Mouse (Mus musculus) liver, embryonic 14.5 days (tissue): ENCODE measurements around the gene Dars. TPM values are rescaled to one million over a fixed set of nuclear protein-coding genes. Genes with fewer than 3 reads are reported as not detected.

Experiments
- ATAC-seq: fragments of 200-750 bp; cut with Nextera tagmentation; 2 replicates; pipeline ENCODE4 v1.8.0; 2017; ENCODE audit warnings: moderate number of reproducible peaks, mild to moderate bottlenecking, moderate library complexity; ENCODE audit not compliant: insufficient read depth
- DNase-seq, 3 experiments: peaks; one replicate each; pipeline ENCODE4 v3.0.0-alpha.2; 2012 to 2013; ENCODE audit warnings: low read depth in 3 of 3, low spot score in 3 of 3
- H3K27ac ChIP-seq: fragments of 300-500 bp; sonication (generic); 2 replicates; pipeline ENCODE4 v1.5.1; 2014; ENCODE audit warnings: moderate library complexity, mild to moderate bottlenecking, control low read depth, inconsistent platforms
- H3K27me3 ChIP-seq: fragments of 300-500 bp; sonication (generic); 2 replicates; pipeline ENCODE4 v1.6.1; 2014; ENCODE audit warnings: mild to moderate bottlenecking, low read length, moderate library complexity; ENCODE audit not compliant: control insufficient read depth, insufficient read depth
- H3K36me3 ChIP-seq: fragments of 300-500 bp; sonication (generic); replicated peaks from 2 replicates; pipeline ENCODE4 v1.6.1; 2014; ENCODE audit warnings: low read depth; ENCODE audit not compliant: control insufficient read depth, insufficient read depth
- H3K4me1 ChIP-seq, 2 experiments: fragments of 200-500 bp in 1 of 2; fragments of 300-500 bp in 1 of 2; sonication (generic) in 1 of 2; replicated peaks; 2 replicates each; pipeline ENCODE4 v1.6.1; 2012 to 2014; ENCODE audit warnings: antibody characterized with exemption in 1 of 2, inconsistent platforms in 1 of 2, low read length in 1 of 2; ENCODE audit not compliant: control insufficient read depth in 2 of 2, insufficient read depth in 2 of 2
- H3K4me2 ChIP-seq: fragments of 300-500 bp; sonication (generic); 2 replicates; pipeline ENCODE4 v1.6.1; 2014; ENCODE audit warnings: low read depth, mild to moderate bottlenecking, control low read depth, moderate library complexity
- H3K4me3 ChIP-seq, 2 experiments: fragments of 200-500 bp in 1 of 2; fragments of 300-500 bp in 1 of 2; sonication (generic) in 1 of 2; 2 replicates each; pipeline ENCODE4 v1.5.1; 2012 to 2014; ENCODE audit warnings: low read depth in 2 of 2, low read length in 2 of 2, mild to moderate bottlenecking in 2 of 2, control low read depth in 1 of 2, inconsistent platforms in 1 of 2, moderate library complexity in 1 of 2; ENCODE audit not compliant: insufficient read depth in 1 of 2
- H3K9ac ChIP-seq: fragments of 300-500 bp; sonication (generic); replicated peaks from 2 replicates; pipeline ENCODE4 v1.6.1; 2014; ENCODE audit warnings: mild to moderate bottlenecking, control low read depth, moderate library complexity
- H3K9me3 ChIP-seq: fragments of 300-500 bp; sonication (generic); 2 replicates; pipeline ENCODE4 v1.6.1; 2016; ENCODE audit warnings: low read length, mixed read lengths; ENCODE audit not compliant: control insufficient read depth
- CTCF ChIP-seq: IDR thresholded peaks from 2 replicates; pipeline ENCODE4 v1.5.1; 2016; ENCODE audit warnings: antibody characterized with exemption, low read depth, control low read depth
- EP300 ChIP-seq: IDR thresholded peaks from 2 replicates; pipeline ENCODE4 v1.6.1; 2016; ENCODE audit warnings: antibody characterized with exemption, low read depth
- WGBS: fragments of 180-500 bp; shearing (Covaris S2); extraction: QIAGEN DNeasy Blood & Tissue Kit; methylation state at CpG from one replicate; pipeline ENCODE4 v1.1.7; 2014; ENCODE audit not compliant: insufficient replicate concordance; 5-methylcytosine and 5-hydroxymethylcytosine counted together
- polyA plus RNA-seq, 2 experiments: library from polyadenylated mRNA; depleted of rRNA in 1 of 2; stranded (reverse) in 1 of 2; unstranded in 1 of 2; fragments of >200 nt; fragmentation: Nextera tagmentation in 1 of 2; extraction: Ambion mirVana in 1 of 2; gene quantifications; 2 replicates each; pipeline versions ENCODE4 v1.2.1 to v1.2.3; 2012 to 2014

The Dars gene
- polyA plus RNA-seq, 2 experiments: 34.8 to 62.8 TPM

- H3K27ac ChIP-seq: no peak overlapping the region
- TF ChIP-seq CTCF (no peak), EP300 (no peak)
- 42% methylated on average over 16 of the region's 16 CpGs for WGBS
- 0 out of 4 replicates have a peak, but pooled peaks cover 0 to 5% of the 10 kb centered on the region in 2 experiments for H3K4me1 ChIP-seq
- ATAC-seq: no peak
- H3K9me3 ChIP-seq: no peaks in the 10 kb centered on the region
- no peaks in the 10 kb centered on the region for H3K36me3 ChIP-seq
- no peaks in the 10 kb centered on the region for H3K27me3 ChIP-seq
- H3K9ac ChIP-seq: no peak overlapping the region
- H3K4me2 ChIP-seq: no peak overlapping the region
- DNase-seq: no peak
- no peak overlapping the region for H3K4me3 ChIP-seq
Observed at GRCm38 (mm10) chr1:128440386-128441128, 23.4 kb upstream of the Dars start.

GRCm38 (mm10) chr1:128439618-128440017 lies 22.4 kb upstream of the Dars start:
- Histone ChIP-seq H3K9ac (no peak overlapping the region), H3K9me3 (no peaks in the 10 kb centered on the region), H3K36me3 (no peaks in the 10 kb centered on the region), H3K27me3 (no peaks in the 10 kb centered on the region), H3K4me3 (no peak overlapping the region), H3K4me1 (0 out of 4 replicates have a peak, but pooled peaks cover 0 to 4% of the 10 kb centered on the region in 2 experiments), H3K4me2 (no peak overlapping the region), H3K27ac (no peak overlapping the region)
- WGBS: 78% methylated on average over 4 of the region's 4 CpGs
- DNase-seq (no peak), ATAC-seq (no peak)
- TF ChIP-seq CTCF (no peak), EP300 (no peak)

- H3K9ac ChIP-seq: no peak overlapping the region
- no peak overlapping the region for H3K27ac ChIP-seq
- WGBS: 32% methylated on average over 5 of the region's 5 CpGs
- H3K4me3 ChIP-seq: no peak overlapping the region
- no peak for DNase-seq
- ATAC-seq: no peak
- H3K9me3 ChIP-seq: no peaks in the 10 kb centered on the region
- no peak overlapping the region for H3K4me2 ChIP-seq
- TF ChIP-seq EP300: no peak
- no peaks in the 10 kb centered on the region for H3K4me1 ChIP-seq
- H3K27me3 ChIP-seq: no peaks in the 10 kb centered on the region
- no peaks in the 10 kb centered on the region for H3K36me3 ChIP-seq
Observed at GRCm38 (mm10) chr1:128438526-128438925, 21.4 kb upstream of the Dars start.

- Histone ChIP-seq H3K9ac (no peak overlapping the region), H3K4me2 (no peak overlapping the region), H3K36me3 (no peaks in the 10 kb centered on the region), H3K27ac (no peak overlapping the region), H3K4me3 (no peak overlapping the region), H3K4me1 (no peaks in the 10 kb centered on the region), H3K27me3 (no peaks in the 10 kb centered on the region), H3K9me3 (no peaks in the 10 kb centered on the region)
- TF ChIP-seq CTCF (no peak), EP300 (no peak)
- ATAC-seq (no peak), DNase-seq (no peak)
- WGBS: 45% methylated on average over 1 of the region's 1 CpGs
Observed at GRCm38 (mm10) chr1:128437276-128437675, 20.1 kb upstream of the Dars start.

- Histone ChIP-seq H3K27ac (no peak overlapping the region), H3K9me3 (no peaks in the 10 kb centered on the region), H3K4me1 (no peaks in the 10 kb centered on the region), H3K36me3 (no peaks in the 10 kb centered on the region), H3K4me2 (no peak overlapping the region), H3K27me3 (no peaks in the 10 kb centered on the region), H3K9ac (no peak overlapping the region), H3K4me3 (no peak overlapping the region)
- ATAC-seq (no peak), DNase-seq (no peak)
- 53% methylated on average over 3 of the region's 3 CpGs for WGBS
- TF ChIP-seq EP300 (no peak), CTCF (no peak)
Observed at GRCm38 (mm10) chr1:128436015-128436414, 18.8 kb upstream of the Dars start.
